Mouse (Mus musculus) brain, embryonic 14.5 days (tissue): ENCODE results near the gene Cadps.

Experiments used
- CTCF ChIP-seq: fragments of 200-500 bp; IDR thresholded peaks from 2 replicates; pipeline ENCODE4 v1.5.1; 2012; ENCODE audit warnings: inconsistent platforms, mild to moderate bottlenecking, moderate library complexity, borderline replicate concordance; ENCODE audit not compliant: insufficient read depth, insufficient read length; ENCODE audit errors: extremely low read depth
- POLR2A ChIP-seq: fragments of 200-500 bp; IDR thresholded peaks from 2 replicates; pipeline ENCODE4 v1.6.1; 2012; ENCODE audit warnings: mild to moderate bottlenecking, inconsistent platforms, borderline replicate concordance; ENCODE audit not compliant: poor library complexity, insufficient read depth, insufficient read length, severe bottlenecking; ENCODE audit errors: extremely low read depth

GRCm38 (mm10) chr14:12391167-12391566 lies 431.7 kb downstream of the Cadps start:
- TF ChIP-seq CTCF (no peak), POLR2A (no peak)
